Mouse (Mus musculus): ENCODE measurements around the gene Catip.
"Not testable (repeated sequence)": the region's sequence is repeated elsewhere in the genome, so short reads cannot be mapped to it uniquely, and the experiment has no call there.

- not testable (repeated sequence) for TF ChIP-seq CTCF (IDR thresholded peaks at IDR 0.05); POLR2A (IDR thresholded peaks at IDR 0.05; ENCODE audit: insufficient read depth, low read depth, low read length)
These were observed 20.9 kb upstream of the Catip start for GRCm38 (mm10) chr1:74340992-74341391.

Measured in heart, adult 2 months (tissue).